Mouse (Mus musculus) olfactory bulb, adult 2 months (tissue): Measurements from ENCODE around the gene Abcc3.

Source experiments
- CTCF ChIP-seq: fragments of 200-500 bp; IDR thresholded peaks from 2 replicates; pipeline ENCODE4 v1.5.1; 2012; ENCODE audit warnings: low read depth, mild to moderate bottlenecking, low read length, moderate library complexity; ENCODE audit not compliant: insufficient read depth
- POLR2A ChIP-seq: fragments of 200-500 bp; IDR thresholded peaks from 2 replicates; pipeline ENCODE4 v1.6.1; 2012; ENCODE audit warnings: mild to moderate bottlenecking, low read depth, low read length, moderate library complexity; ENCODE audit not compliant: insufficient read depth

DNA sequence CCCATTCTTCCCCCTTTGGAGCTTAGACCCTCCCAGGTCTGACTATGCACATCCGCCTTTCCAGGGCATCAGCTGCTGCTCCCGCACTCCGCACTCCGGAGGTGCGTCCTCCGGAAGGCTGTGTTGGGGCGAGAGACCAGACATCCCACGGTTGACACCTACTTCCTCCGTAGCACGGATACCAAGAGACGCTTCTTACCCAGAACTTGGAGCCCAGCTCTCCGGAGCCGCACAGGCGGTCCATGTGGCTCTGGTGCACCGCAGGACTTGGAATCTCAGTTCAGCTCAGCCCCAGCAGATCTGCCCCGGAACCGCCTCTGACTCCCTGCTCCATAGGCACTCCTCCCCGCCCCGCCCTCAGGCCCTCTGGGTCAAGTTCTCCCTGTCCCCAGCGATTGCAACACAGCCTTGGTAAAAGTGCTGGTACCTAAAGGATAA, at the start of gene Abcc3:
- TF ChIP-seq POLR2A (no peak), CTCF (no peak)
